Mouse (Mus musculus) erythroblast, embryonic 14.5 days (primary cell): ENCODE results near the gene Slc9a4. TPM values are rescaled to one million over a fixed set of nuclear protein-coding genes. Genes with fewer than 3 reads are reported as not detected.
"Not testable (repeated sequence)": the region's sequence is repeated elsewhere in the genome, so short reads cannot be mapped to it uniquely, and the experiment has no call there.

Experiments
- H3K27me3 ChIP-seq: 2 replicates; pipeline ENCODE4 v1.6.1; 2012; ENCODE audit warnings: inconsistent platforms; ENCODE audit not compliant: control insufficient read depth
- H3K36me3 ChIP-seq: 2 replicates; pipeline ENCODE4 v1.6.1; 2012; ENCODE audit warnings: mild to moderate bottlenecking, inconsistent platforms; ENCODE audit not compliant: control insufficient read depth
- H3K4me1 ChIP-seq: 2 replicates; pipeline ENCODE4 v1.6.1; 2012; ENCODE audit warnings: inconsistent platforms; ENCODE audit not compliant: control insufficient read depth
- H3K4me3 ChIP-seq: replicated peaks from 2 replicates; pipeline ENCODE3; 2012; ENCODE audit warnings: moderate library complexity, mild to moderate bottlenecking, inconsistent platforms
- H3K9me3 ChIP-seq: 2 replicates; pipeline ENCODE4 v1.6.1; 2012; ENCODE audit warnings: low read length, inconsistent platforms, mixed read lengths; ENCODE audit not compliant: control insufficient read depth
- GATA1 ChIP-seq: IDR thresholded peaks from 2 replicates; pipeline ENCODE4 v1.6.1; 2012; ENCODE audit warnings: low read length, inconsistent platforms, mixed read lengths
- TAL1 ChIP-seq: IDR thresholded peaks from 3 replicates; pipeline ENCODE4 v1.6.1; 2012; ENCODE audit warnings: low read length, inconsistent platforms, mixed read lengths
- polyA plus RNA-seq: library from polyadenylated mRNA; stranded (reverse); fragments of >175 nt; gene quantifications from 2 replicates; pipeline ENCODE4 v1.2.3, GENCODE M21; 2012

The Slc9a4 gene
- polyA plus RNA-seq, 1 experiment = not detected

- Histone ChIP-seq H3K27me3 (peaks cover 3% of the 10 kb centered on the region), H3K4me3 (no peak overlapping the region), H3K36me3 (no peaks in the 10 kb centered on the region), H3K4me1 (no peaks in the 10 kb centered on the region), H3K9me3 (no peaks in the 10 kb centered on the region)
- TF ChIP-seq GATA1 (no peak), TAL1 (no peak)
Observed at GRCm38 (mm10) chr1:40665401-40666370, 85.8 kb downstream of the Slc9a4 start.

DNA sequence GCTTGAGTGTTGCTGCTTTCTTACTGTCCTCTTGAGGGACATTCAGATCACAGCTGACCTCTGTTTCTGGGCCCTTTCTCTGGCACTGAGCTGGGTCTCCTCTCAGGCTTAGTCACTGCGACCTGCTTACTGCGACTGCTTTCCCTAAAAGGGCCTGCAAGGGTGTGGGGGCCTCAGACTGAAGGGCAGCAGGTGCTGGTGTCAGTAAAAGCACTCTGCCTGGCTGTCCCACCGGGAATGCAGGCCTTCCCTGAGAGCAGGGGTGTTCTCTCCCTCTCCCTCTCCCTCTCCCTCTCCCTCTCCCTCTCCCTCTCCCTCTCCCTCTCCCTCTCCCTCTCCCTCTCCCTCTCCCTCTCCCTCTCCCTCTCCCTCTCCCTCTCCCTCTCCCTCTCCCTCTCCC, 87.6 kb downstream of the Slc9a4 start:
- not testable (repeated sequence) for H3K36me3 ChIP-seq, H3K9me3 ChIP-seq, H3K27me3 ChIP-seq, H3K4me1 ChIP-seq, H3K4me3 ChIP-seq

GRCm38 (mm10) chr1:40670025-40670424, 90.1 kb downstream of the Slc9a4 start:
- TF ChIP-seq GATA1 = no peak
- Histone ChIP-seq H3K27me3 (no peaks in the 10 kb centered on the region), H3K4me3 (no peak overlapping the region), H3K36me3 (no peaks in the 10 kb centered on the region), H3K9me3 (peaks cover 3% of the 10 kb centered on the region), H3K4me1 (no peaks in the 10 kb centered on the region)

- no peak for TF ChIP-seq GATA1
- TF ChIP-seq TAL1 = no peak
- Histone ChIP-seq H3K36me3 (no peaks in the 10 kb centered on the region), H3K4me1 (no peaks in the 10 kb centered on the region), H3K4me3 (no peak overlapping the region), H3K27me3 (no peaks in the 10 kb centered on the region), H3K9me3 (peaks cover 3% of the 10 kb centered on the region)
Observed at GRCm38 (mm10) chr1:40671490-40671889, 91.6 kb downstream of the Slc9a4 start.

GRCm38 (mm10) chr1:40677306-40677705, 97.4 kb downstream of the Slc9a4 start:
- Histone ChIP-seq H3K4me1 (peaks cover 3% of the 10 kb centered on the region), H3K27me3 (peaks cover 45% of the 10 kb centered on the region), H3K36me3 (no peaks in the 10 kb centered on the region), H3K9me3 (no peaks in the 10 kb centered on the region; the same call in 1 of the 2 replicates), H3K4me3 (no peak overlapping the region)
- TF ChIP-seq TAL1 (no peak), GATA1 (no peak)

Other genes starting within 250 kb of the Slc9a4 start
- 0.05 and 0.08 TPM in 2 replicates for gene Il1rl1, start 150.5 kb upstream of the Slc9a4 start, polyA plus RNA-seq
- not detected in 2 replicates for gene Il18r1, start 114.5 kb upstream of the Slc9a4 start, polyA plus RNA-seq
- 0.01 TPM in 1 of 2 replicates, not detected in the other for gene Il18rap, start 64.7 kb upstream of the Slc9a4 start, polyA plus RNA-seq
- gene Slc9a2, start 100.5 kb downstream of the Slc9a4 start, polyA plus RNA-seq = not detected in 2 replicates
- 0.02 and 0.04 TPM in 2 replicates for gene Mfsd9, start 210.6 kb downstream of the Slc9a4 start, polyA plus RNA-seq
- gene Tmem182, start 225.5 kb downstream of the Slc9a4 start, polyA plus RNA-seq = not detected in 2 replicates